Mouse (Mus musculus) kidney, adult 2 months (tissue): ENCODE results near the gene Gm9903.

Experiments used
- CTCF ChIP-seq: fragments of 200-500 bp; conservative IDR thresholded peaks from 2 replicates; pipeline ENCODE4 v1.5.1; 2011; ENCODE audit warnings: low read depth, mild to moderate bottlenecking, control low read depth, low read length, moderate library complexity, mixed read lengths; ENCODE audit not compliant: insufficient read depth, insufficient read length
- POLR2A ChIP-seq: fragments of 200-500 bp; IDR thresholded peaks from one replicate; pipeline ENCODE4 v1.6.1; 2011; ENCODE audit warnings: low read depth, low read length, control low read depth

- TF ChIP-seq CTCF (peak; percentile 78), POLR2A (no peak)
Observed at GRCm38 (mm10) chr5:33675964-33676363, 46.2 kb downstream of the Gm9903 start.
